In the genomic region with DNA sequence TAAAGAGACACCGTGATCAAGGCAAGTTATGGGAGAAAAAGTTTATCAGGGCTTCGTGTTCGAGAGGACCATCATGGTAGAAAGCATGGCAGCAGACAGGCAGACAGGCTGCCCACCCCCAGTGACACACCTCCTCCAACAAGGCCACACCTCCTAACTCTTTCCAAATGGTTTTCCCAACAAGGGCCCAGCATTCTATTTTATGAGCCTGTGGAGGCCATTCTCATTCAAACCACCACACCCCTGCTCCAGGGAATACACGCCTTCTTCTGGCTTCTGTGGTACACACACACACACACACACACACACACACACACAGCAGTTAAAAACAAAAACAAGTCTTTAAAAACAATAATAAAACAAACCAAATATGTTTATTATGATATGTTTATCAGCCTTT, we compare ENCODE assay signal across 21 mouse cellular contexts. TPM values are rescaled to one million over a fixed set of nuclear protein-coding genes. Genes with fewer than 3 reads are reported as not detected.
"Had no signal": no experiment of that assay in that cellular context is flagged by ENCODE, and none has a peak within 500 bp of the region (broad histone marks: within the 10 kb centered on the region; RNA-seq: fewer than 3 reads in every experiment).

No protein-coding gene starts in this region.

- H3K4me2 ChIP-seq: lung, embryonic 15.5 days; midbrain, embryonic 12.5 days; neural tube, embryonic 12.5 days had no signal

- H3K9ac ChIP-seq: liver, postnatal 0 days; lung, embryonic 15.5 days; midbrain, embryonic 12.5 days; neural tube, embryonic 12.5 days had no signal

- DNase-seq: liver, postnatal 0 days; lung, adult 2 months; lung, postnatal 14 days; lung, postnatal 36 days; midbrain, embryonic 14.5 days; retina, postnatal 1 day; right cerebral cortex, adult 18-20 months; right cerebral cortex, postnatal 25 days; right cerebral cortex, postnatal 4 days; spleen, adult 18-20 months; thymus, adult 18-20 months; thymus, postnatal 14 days; thymus, postnatal 36 days had no signal

- H3K27me3 ChIP-seq: lung, embryonic 15.5 days; midbrain, embryonic 12.5 days; neural tube, embryonic 12.5 days had no signal

- H3K27ac ChIP-seq: lung, embryonic 15.5 days; macrophage; midbrain, embryonic 12.5 days; neural tube, embryonic 12.5 days had no signal

- H3K9me3 ChIP-seq: lung, embryonic 15.5 days; midbrain, embryonic 12.5 days; neural tube, embryonic 12.5 days had no signal

- H3K4me3 ChIP-seq: lung, embryonic 15.5 days; megakaryocyte, embryonic 14.5 days; midbrain, embryonic 12.5 days; neural tube, embryonic 12.5 days had no signal

- ATAC-seq: liver, postnatal 0 days; lung, postnatal 0 days had no signal

- H3K36me3 ChIP-seq: lung, embryonic 15.5 days; midbrain, embryonic 12.5 days; neural tube, embryonic 12.5 days had no signal

- H3K4me1 ChIP-seq: lung, embryonic 15.5 days; megakaryocyte, embryonic 14.5 days; midbrain, embryonic 12.5 days; neural tube, embryonic 12.5 days had no signal

RNA-seq across cellular contexts. Expression of a gene that starts 11.3 kb away (rescaled TPM):
- total RNA-seq: megakaryocyte progenitor cell, adult 5-6 weeks; monocyte, adult 5-6 weeks had no signal
- polyA plus RNA-seq: macrophage had no signal
